Mouse (Mus musculus) ES-E14 (cell line): ENCODE results near the gene Pdpn. TPM values are rescaled to one million over a fixed set of nuclear protein-coding genes. Genes with fewer than 3 reads are reported as not detected.
A peak's percentile ranks its signal among the peaks of the same experiment; 100 is the strongest.

ENCODE experiments used
- DNase-seq: peaks from one replicate; pipeline ENCODE4 v3.0.0-alpha.2; 2013; ENCODE audit warnings: low read depth, low spot score
- H3K27ac ChIP-seq: 2 replicates; pipeline ENCODE4 v1.5.1; 2012; ENCODE audit warnings: low read depth, mild to moderate bottlenecking, low read length, moderate library complexity, mixed read lengths; ENCODE audit not compliant: poor library complexity, insufficient read depth, severe bottlenecking
- H3K36me3 ChIP-seq: 2 replicates; pipeline ENCODE4 v1.6.1; 2012; ENCODE audit warnings: mild to moderate bottlenecking, low read length, moderate library complexity, mixed read lengths; ENCODE audit not compliant: control insufficient read depth, poor library complexity, insufficient read depth, severe bottlenecking
- H3K4me1 ChIP-seq, 2 experiments: fragments of 150-350 bp in 1 of 2; sonication (generic) in 1 of 2; 2 replicates each; pipeline ENCODE4 v1.6.1; 2012; ENCODE audit warnings: low read length in 2 of 2, mild to moderate bottlenecking in 1 of 2, mixed read lengths in 1 of 2; ENCODE audit not compliant: control insufficient read depth in 2 of 2, insufficient read depth in 2 of 2, poor library complexity in 1 of 2
- H3K4me3 ChIP-seq, 2 experiments: fragments of 150-350 bp in 1 of 2; sonication (generic) in 1 of 2; 2 replicates each; pipeline ENCODE4 v1.5.1; 2012; ENCODE audit warnings: low read length in 2 of 2, low read depth in 1 of 2, mild to moderate bottlenecking in 1 of 2, mixed read lengths in 1 of 2; ENCODE audit not compliant: insufficient read depth in 1 of 2, poor library complexity in 1 of 2, severe bottlenecking in 1 of 2
- H3K9ac ChIP-seq: 2 replicates; pipeline ENCODE4 v1.6.1; 2012; ENCODE audit warnings: low read depth, mild to moderate bottlenecking, low read length, mixed read lengths; ENCODE audit not compliant: poor library complexity, insufficient read depth, severe bottlenecking
- H3K9me3 ChIP-seq: fragments of 150-350 bp; sonication (generic); 2 replicates; pipeline ENCODE4 v1.6.1; 2012; ENCODE audit warnings: low read depth, mild to moderate bottlenecking, low read length; ENCODE audit not compliant: control insufficient read depth, insufficient read depth
- CHD2 ChIP-seq: IDR thresholded peaks from 2 replicates; pipeline ENCODE4 v1.6.1; 2014; ENCODE audit warnings: mild to moderate bottlenecking, low read depth, low read length, inconsistent platforms
- HCFC1 ChIP-seq: IDR thresholded peaks from 2 replicates; pipeline ENCODE4 v1.6.1; 2012; ENCODE audit warnings: low read length, inconsistent platforms, borderline replicate concordance; ENCODE audit not compliant: insufficient read depth
- MAFK ChIP-seq: IDR thresholded peaks from 2 replicates; pipeline ENCODE4 v1.6.1; 2014; ENCODE audit warnings: mild to moderate bottlenecking, low read depth, low read length, inconsistent platforms; ENCODE audit not compliant: insufficient read depth
- ZC3H11A ChIP-seq: IDR thresholded peaks from 2 replicates; pipeline ENCODE4 v1.6.1; 2012; ENCODE audit warnings: low read depth, mild to moderate bottlenecking, inconsistent platforms, low read length, borderline replicate concordance
- ZNF384 ChIP-seq: IDR thresholded peaks from 2 replicates; pipeline ENCODE4 v1.6.1; 2012; ENCODE audit warnings: low read depth, low read length, inconsistent platforms
- in situ Hi-C, 2 experiments: fragments of 600-800 bp; cut with MboI; formaldehyde crosslinking; loops; one replicate each; pipeline ENCODE4 v1.15.1; 2025; ENCODE audit warnings: low sequenced_read_pairs in 2 of 2, inconsistent platforms in 1 of 2; ENCODE audit not compliant: unreplicated experiment in 2 of 2
- total RNA-seq: library from RNA; depleted of rRNA; stranded (reverse); fragments of 300-350 nt; gene quantifications from 2 replicates; pipeline ENCODE4 v1.2.3, GENCODE M21; 2012

The Pdpn gene
- total RNA-seq, 1 experiment = 21.7 TPM

DNA sequence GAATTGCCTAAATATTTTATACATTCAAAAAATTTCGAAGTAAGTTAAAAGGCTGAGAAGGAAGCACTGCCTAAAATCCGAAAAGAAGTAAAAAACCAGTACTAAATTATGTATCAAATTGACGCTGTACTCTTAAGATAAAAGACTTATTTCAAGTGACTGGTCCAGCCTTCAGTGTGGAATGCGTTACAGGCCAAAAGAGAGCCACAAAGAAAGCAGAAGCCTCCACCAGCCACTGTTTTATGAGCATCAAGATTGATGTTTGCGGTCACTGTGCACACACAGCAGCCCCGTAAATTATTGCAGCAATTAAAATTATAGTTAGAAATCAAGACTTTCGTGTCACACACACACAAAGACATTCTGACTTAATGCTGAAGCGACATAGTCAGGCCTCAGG, 43.8 kb downstream of the Pdpn start:
- DNase-seq = no peak
- Histone ChIP-seq H3K9ac (no peak overlapping the region), H3K9me3 (no peaks in the 10 kb centered on the region), H3K27ac (no peak overlapping the region), H3K36me3 (no peaks in the 10 kb centered on the region), H3K4me1 (peaks cover 2 to 3% of the 10 kb centered on the region in 2 experiments; a peak in 1 of 4 replicates), H3K4me3 (no peak overlapping the region)
- in situ Hi-C loops = no loop called here
- TF ChIP-seq HCFC1 = no peak
- TF ChIP-seq CHD2 = no peak
- TF ChIP-seq ZNF384 = no peak
- TF ChIP-seq ZC3H11A = no peak
- no peak for TF ChIP-seq MAFK

DNA sequence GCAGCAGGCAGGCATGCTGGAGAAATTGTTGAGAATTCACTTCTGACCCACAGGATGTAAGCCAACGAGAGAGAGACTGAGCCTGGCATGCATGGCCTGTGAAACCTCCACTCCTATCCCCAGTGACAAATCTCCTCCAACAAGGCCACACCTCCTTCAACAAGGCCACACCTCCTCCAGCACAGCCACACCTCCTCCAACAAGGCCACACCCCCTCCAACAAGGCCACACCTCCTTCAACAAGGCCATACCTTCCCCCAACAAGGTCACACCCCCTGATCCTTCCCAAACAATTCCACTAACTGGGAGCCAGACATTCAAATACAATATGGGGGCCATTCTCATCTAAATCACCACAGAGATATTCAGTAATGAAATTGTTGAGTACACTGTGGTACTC, 46.0 kb downstream of the Pdpn start:
- H3K36me3 ChIP-seq = no peaks in the 10 kb centered on the region
- H3K9me3 ChIP-seq = no peaks in the 10 kb centered on the region
- TF ChIP-seq CHD2 (no peak), ZC3H11A (no peak), ZNF384 (no peak), HCFC1 (no peak), MAFK (no peak)
- no peak overlapping the region for H3K4me3 ChIP-seq
- no peak overlapping the region for H3K9ac ChIP-seq
- 0 out of 4 replicates have a peak, but pooled peaks cover 0 to 3% of the 10 kb centered on the region in 2 experiments for H3K4me1 ChIP-seq
- DNase-seq = no peak
- no peak overlapping the region for H3K27ac ChIP-seq
- in situ Hi-C loops = no loop called here

GRCm38 (mm10) chr4:143248050-143248449, 51.3 kb downstream of the Pdpn start:
- in situ Hi-C loops = no loop called here
- H3K9ac ChIP-seq = no peak overlapping the region
- H3K36me3 ChIP-seq = no peaks in the 10 kb centered on the region
- H3K4me3 ChIP-seq = no peak overlapping the region
- TF ChIP-seq ZNF384 = no peak
- no peak for TF ChIP-seq CHD2
- no peak for TF ChIP-seq ZC3H11A
- no peak for TF ChIP-seq HCFC1
- TF ChIP-seq MAFK = no peak
- H3K4me1 ChIP-seq = no peaks in the 10 kb centered on the region
- H3K27ac ChIP-seq = no peak overlapping the region
- H3K9me3 ChIP-seq = no peaks in the 10 kb centered on the region
- DNase-seq = no peak

GRCm38 (mm10) chr4:143241294-143241693, 58.1 kb downstream of the Pdpn start:
- no peaks in the 10 kb centered on the region for H3K36me3 ChIP-seq
- TF ChIP-seq MAFK (no peak), ZNF384 (no peak), ZC3H11A (no peak), HCFC1 (no peak), CHD2 (no peak)
- H3K4me3 ChIP-seq = no peak overlapping the region; a peak in 1 of 4 replicates
- no peak for DNase-seq
- no peaks in the 10 kb centered on the region for H3K9me3 ChIP-seq
- H3K9ac ChIP-seq = peak overlapping the region; percentile 10; the same call in 1 of the 2 replicates
- H3K4me1 ChIP-seq = no peaks in the 10 kb centered on the region
- H3K27ac ChIP-seq = no peak overlapping the region
- in situ Hi-C loops = no loop called here

DNA sequence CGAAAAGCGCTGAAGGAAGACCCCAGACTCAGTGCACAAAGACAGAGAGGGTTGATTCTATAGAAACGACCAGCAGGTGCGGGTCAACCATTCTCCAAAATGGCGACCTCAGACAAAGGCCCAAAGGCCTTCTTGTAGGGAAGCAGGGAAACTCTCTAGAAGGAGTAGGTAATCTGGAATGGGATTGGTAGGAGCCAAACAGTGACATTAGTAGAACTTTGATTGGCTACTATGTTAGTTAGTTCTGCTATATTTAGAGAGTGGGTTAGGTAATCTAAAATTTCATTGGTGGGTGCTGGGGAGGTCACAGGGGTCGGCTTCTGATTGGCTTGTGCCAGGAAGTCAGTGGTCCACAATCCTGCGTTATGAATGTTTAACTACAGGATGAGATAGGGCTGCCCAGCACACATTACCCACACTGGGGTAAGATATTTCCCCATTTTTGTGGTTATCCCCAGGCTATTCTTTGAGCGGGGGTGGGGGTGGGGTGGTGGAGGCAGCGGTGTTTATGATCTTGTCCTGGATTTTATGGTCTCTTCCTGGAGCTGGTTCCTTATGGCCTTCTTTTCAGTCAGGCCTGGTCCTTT, 59.7 kb downstream of the Pdpn start:
- no peak for TF ChIP-seq CHD2
- TF ChIP-seq ZC3H11A = no peak
- no peak for TF ChIP-seq HCFC1
- no peak for TF ChIP-seq ZNF384
- TF ChIP-seq MAFK = no peak
- Histone ChIP-seq H3K4me1 (no peaks in the 10 kb centered on the region), H3K27ac (peak overlapping the region; percentile 87), H3K36me3 (no peaks in the 10 kb centered on the region), H3K4me3 (peak overlapping the region; percentile 2 to 48; a peak in 2 of 4 replicates), H3K9me3 (no peaks in the 10 kb centered on the region), H3K9ac (peak overlapping the region; percentile 72; the same call in 1 of the 2 replicates)
- in situ Hi-C loops = no loop called here
- DNase-seq = no peak
